Comparison of ENCODE assay signal across 14 mouse cellular contexts in the genomic region with DNA sequence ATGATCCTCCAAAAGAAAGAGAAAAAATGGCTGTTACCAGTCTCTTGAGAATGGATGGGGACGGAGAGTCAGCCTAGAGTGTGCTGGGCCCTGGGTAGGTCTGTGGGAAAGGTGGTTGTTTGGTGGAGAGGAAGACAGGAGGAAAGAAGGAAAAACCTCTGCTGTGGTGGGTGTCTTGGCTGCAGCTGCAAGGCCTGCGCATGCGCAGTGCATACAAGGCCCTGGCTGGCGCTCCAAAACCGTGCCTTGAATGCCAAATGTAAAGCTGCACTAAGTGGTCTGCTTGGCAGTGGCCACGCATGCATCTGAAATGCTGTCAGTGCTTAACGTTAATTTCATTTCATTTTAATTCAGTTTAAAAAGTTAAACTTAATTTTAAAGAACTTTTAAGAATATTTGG.
A peak's percentile ranks its signal among the peaks of the same experiment; 100 is the strongest.
DNase-seq lines count a peak whose midpoint lies in the region; ATAC-seq and TF ChIP-seq lines count a peak whose summit lies in the region.
"Had no signal": no experiment of that assay in that cellular context is flagged by ENCODE, and none has a peak within 500 bp of the region (broad histone marks: within the 10 kb centered on the region; RNA-seq: fewer than 3 reads in every experiment).

No protein-coding gene starts in this region.

- H3K4me1 ChIP-seq in forebrain, embryonic 11.5 days (replicated peaks; ENCODE audit: control insufficient read depth, insufficient read depth, low read length) = no peaks in the 10 kb centered on the region
- no peaks in the 10 kb centered on the region for H3K4me1 ChIP-seq in forebrain, embryonic 10.5 days
- H3K4me1 ChIP-seq in forebrain, postnatal 0 days (ENCODE audit: insufficient read depth) = no peaks in the 10 kb centered on the region
- no peaks in the 10 kb centered on the region for H3K4me1 ChIP-seq in midbrain, embryonic 16.5 days (ENCODE audit: control insufficient read depth, insufficient read depth, low read length)
- H3K4me1 ChIP-seq: embryonic facial prominence, embryonic 15.5 days; liver, embryonic 12.5 days had no signal

- H3K27ac ChIP-seq in forebrain, embryonic 11.5 days (ENCODE audit: low read depth, low read length) = no peak overlapping the region
- no peak overlapping the region for H3K27ac ChIP-seq in forebrain, embryonic 10.5 days
- H3K27ac ChIP-seq in forebrain, postnatal 0 days (ENCODE audit: low read depth, low read length) = no peak overlapping the region
- H3K27ac ChIP-seq in midbrain, embryonic 16.5 days (ENCODE audit: low read length) = no peak overlapping the region
- H3K27ac ChIP-seq: embryonic facial prominence, embryonic 15.5 days; liver, embryonic 12.5 days had no signal

- WGBS in forebrain, embryonic 11.5 days = 92% methylated on average over 7 of the region's 7 CpGs
- WGBS in forebrain, embryonic 10.5 days = 94% methylated on average over 7 of the region's 7 CpGs
- WGBS in forebrain, postnatal 0 days = 57% methylated on average over 7 of the region's 7 CpGs
- 80% methylated on average over 7 of the region's 7 CpGs for WGBS in midbrain, embryonic 16.5 days

- ATAC-seq in forebrain, embryonic 11.5 days (replicated peaks; ENCODE audit: low FRiP score) = 0 out of 2 replicates have a peak, but pooled peaks have one; percentile 36
- ATAC-seq in forebrain, postnatal 0 days = peak; percentile 72
- peak; percentile 60 for ATAC-seq in midbrain, embryonic 16.5 days
- ATAC-seq: liver, embryonic 12.5 days had no signal

- H3K4me2 ChIP-seq in forebrain, embryonic 11.5 days (ENCODE audit: low read depth, low read length, severe bottlenecking) = no peak overlapping the region
- H3K4me2 ChIP-seq in forebrain, postnatal 0 days (ENCODE audit: low read depth) = no peak overlapping the region
- H3K4me2 ChIP-seq in midbrain, embryonic 16.5 days (ENCODE audit: low read length) = no peak overlapping the region
- H3K4me2 ChIP-seq: embryonic facial prominence, embryonic 15.5 days; liver, embryonic 12.5 days had no signal

- DNase-seq in forebrain, embryonic 11.5 days (ENCODE audit: low spot score) = no peak
- no peak for DNase-seq in forebrain, embryonic 10.5 days (ENCODE audit: extremely low spot score, low spot score)
- peak; percentile 50 to 58 for DNase-seq in left cerebral cortex, postnatal 10 days (ENCODE audit: extremely low spot score in 1 of 2, low spot score in 2 of 2)
- DNase-seq in left cerebral cortex, adult 11 months (ENCODE audit: low spot score) = no peak
- peak; percentile 78 for DNase-seq in forebrain, postnatal 0 days
- no peak for DNase-seq in testis, postnatal 14 days (ENCODE audit: low spot score)
- DNase-seq in thymus, postnatal 14 days = no peak
- DNase-seq: adrenal gland, postnatal 10 days; heart, adult 18-20 months; kidney, adult 9 months had no signal

- H3K4me3 ChIP-seq in forebrain, embryonic 11.5 days (ENCODE audit: low read depth, low read length) = no peak overlapping the region
- no peak overlapping the region for H3K4me3 ChIP-seq in forebrain, embryonic 10.5 days
- H3K4me3 ChIP-seq in forebrain, postnatal 0 days (ENCODE audit: low read depth, low read length) = no peak overlapping the region
- no peak overlapping the region for H3K4me3 ChIP-seq in midbrain, embryonic 16.5 days (ENCODE audit: low read depth, low read length)
- H3K4me3 ChIP-seq: embryonic facial prominence, embryonic 15.5 days; liver, embryonic 12.5 days; megakaryocyte, embryonic 14.5 days had no signal

- intact Hi-C loops in left cerebral cortex, postnatal 10 days (cut with DNase I) = no loop called here

- no peaks in the 10 kb centered on the region for H3K27me3 ChIP-seq in forebrain, embryonic 11.5 days (ENCODE audit: control insufficient read depth, insufficient read depth, low read length)
- no peaks in the 10 kb centered on the region for H3K27me3 ChIP-seq in forebrain, embryonic 10.5 days (ENCODE audit: poor library complexity, severe bottlenecking)
- no peaks in the 10 kb centered on the region for H3K27me3 ChIP-seq in forebrain, postnatal 0 days (ENCODE audit: insufficient read depth, low read length)
- H3K27me3 ChIP-seq in midbrain, embryonic 16.5 days (ENCODE audit: control insufficient read depth, insufficient read depth, low read depth, low read length) = no peaks in the 10 kb centered on the region
- H3K27me3 ChIP-seq: embryonic facial prominence, embryonic 15.5 days; liver, embryonic 12.5 days; megakaryocyte, embryonic 14.5 days had no signal

- no peaks in the 10 kb centered on the region for H3K9me3 ChIP-seq in forebrain, embryonic 11.5 days (ENCODE audit: control insufficient read depth, low read length)
- no peaks in the 10 kb centered on the region for H3K9me3 ChIP-seq in forebrain, embryonic 10.5 days
- no peaks in the 10 kb centered on the region for H3K9me3 ChIP-seq in forebrain, postnatal 0 days (ENCODE audit: low read length)
- no peaks in the 10 kb centered on the region for H3K9me3 ChIP-seq in midbrain, embryonic 16.5 days (replicated peaks; ENCODE audit: control insufficient read depth, low read length, poor library complexity, severe bottlenecking)
- H3K9me3 ChIP-seq: embryonic facial prominence, embryonic 15.5 days; liver, embryonic 12.5 days; megakaryocyte, embryonic 14.5 days had no signal

- TF ChIP-seq CTCF in forebrain, postnatal 0 days (IDR thresholded peaks at IDR 0.05; ENCODE audit: low read depth) = no peak

- H3K9ac ChIP-seq in forebrain, embryonic 11.5 days (ENCODE audit: low read length) = no peak overlapping the region
- H3K9ac ChIP-seq in forebrain, postnatal 0 days = no peak overlapping the region
- no peak overlapping the region for H3K9ac ChIP-seq in midbrain, embryonic 16.5 days (ENCODE audit: low read depth, low read length)
- H3K9ac ChIP-seq: embryonic facial prominence, embryonic 15.5 days; liver, embryonic 12.5 days had no signal

- H3K36me3 ChIP-seq in forebrain, embryonic 11.5 days (ENCODE audit: control insufficient read depth, insufficient read depth, low read length) = no peaks in the 10 kb centered on the region
- H3K36me3 ChIP-seq in forebrain, embryonic 10.5 days (replicated peaks) = no peaks in the 10 kb centered on the region
- no peaks in the 10 kb centered on the region for H3K36me3 ChIP-seq in forebrain, postnatal 0 days (ENCODE audit: insufficient read depth)
- no peaks in the 10 kb centered on the region for H3K36me3 ChIP-seq in midbrain, embryonic 16.5 days (ENCODE audit: control insufficient read depth, insufficient read depth, low read length)
- H3K36me3 ChIP-seq: embryonic facial prominence, embryonic 15.5 days; liver, embryonic 12.5 days had no signal

Comparison
In these comparisons a context has a peak if more than half of its experiments do, and no peak if none do; other contexts are left out.
1. DNase-seq: peak in left cerebral cortex, postnatal 10 days (2 of 2) and forebrain, postnatal 0 days (single experiment); none in forebrain, embryonic 11.5 days (single experiment), forebrain, embryonic 10.5 days (single experiment), left cerebral cortex, adult 11 months (single experiment), testis, postnatal 14 days (single experiment) and thymus, postnatal 14 days (single experiment).
2. Peak in every context shown above with its lines, with median percentiles within 50 percentile points of each other: ATAC-seq.